Mouse (Mus musculus): ENCODE data around the gene Atxn7l3b.

GRCm38 (mm10) chr10:112882149-112882548 lies 46.7 kb downstream of the Atxn7l3b start:
- TF ChIP-seq POLR2A (IDR thresholded peaks at IDR 0.05; ENCODE audit: low read depth, low read length) (no peak), CTCF (IDR thresholded peaks at IDR 0.05; ENCODE audit: borderline replicate concordance, insufficient read depth, low read length) (no peak)

All from embryonic fibroblast, embryonic 13.5 days (primary cell).